Mouse (Mus musculus) erythroid progenitor cell, adult 5-6 weeks (primary cell): ENCODE measurements at regions not wholly inside any gene's neighbourhood (a gene's known extent, or its start where the extent isn't known, plus 50 kb on each side); places are given as distances from the start of the nearest gene placed in this dataset.

Experiments
- ATAC-seq: replicated peaks from 2 replicates; pipeline ENCODE4 v1.8.0; 2016; ENCODE audit warnings: moderate number of reproducible peaks, mild to moderate bottlenecking, moderate TSS enrichment, inconsistent platforms; ENCODE audit not compliant: poor library complexity, low FRiP score, severe bottlenecking

GRCm38 (mm10) chr10:98740507-98741147 is 173.6 kb upstream of the Atp2b1 start:
- no peak for ATAC-seq

DNA sequence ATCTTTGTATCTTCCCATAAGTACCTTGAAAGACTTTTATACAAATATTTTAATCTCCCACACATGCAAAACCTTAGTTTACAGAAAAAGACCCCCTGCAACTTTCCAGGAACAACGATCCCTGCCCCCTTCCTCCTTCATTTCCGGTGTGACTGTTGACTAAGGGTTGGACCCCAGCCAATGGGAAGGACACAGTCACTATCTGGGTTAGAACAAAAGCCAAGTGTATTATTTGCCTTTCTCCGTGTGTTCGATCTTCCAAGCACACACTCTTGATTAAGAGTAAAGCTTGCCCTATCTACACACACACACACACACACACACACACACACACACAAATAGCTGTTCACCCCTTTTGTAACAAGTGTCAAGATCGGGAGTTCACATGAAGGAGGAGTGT is 172.8 kb upstream of the Atp2b1 start:
- no peak for ATAC-seq

GRCm38 (mm10) chr10:98742822-98743605 is 171.2 kb upstream of the Atp2b1 start:
- ATAC-seq, result no peak

GRCm38 (mm10) chr10:98744246-98744645 is 170.0 kb upstream of the Atp2b1 start:
- no peak for ATAC-seq

DNA sequence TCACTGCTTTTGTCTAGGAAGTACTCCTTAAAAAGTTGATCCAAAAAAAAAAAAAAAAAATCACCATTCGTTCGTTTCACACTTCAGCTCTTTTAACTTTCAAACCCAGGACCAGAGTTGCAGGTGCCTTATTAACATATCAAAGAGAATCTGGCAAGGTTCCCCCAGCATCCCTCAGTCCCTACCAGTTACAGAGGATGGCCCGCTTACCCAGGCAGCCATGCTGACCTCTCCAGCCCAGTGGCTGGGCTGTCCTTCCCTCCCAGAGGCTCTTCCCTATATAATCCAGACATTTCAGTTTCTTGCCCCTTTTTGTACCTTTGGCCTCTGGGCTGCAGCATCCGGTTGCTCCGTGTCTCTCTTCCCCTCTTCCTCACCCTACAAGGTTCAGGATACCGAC is 169.5 kb upstream of the Atp2b1 start:
- ATAC-seq, result no peak

DNA sequence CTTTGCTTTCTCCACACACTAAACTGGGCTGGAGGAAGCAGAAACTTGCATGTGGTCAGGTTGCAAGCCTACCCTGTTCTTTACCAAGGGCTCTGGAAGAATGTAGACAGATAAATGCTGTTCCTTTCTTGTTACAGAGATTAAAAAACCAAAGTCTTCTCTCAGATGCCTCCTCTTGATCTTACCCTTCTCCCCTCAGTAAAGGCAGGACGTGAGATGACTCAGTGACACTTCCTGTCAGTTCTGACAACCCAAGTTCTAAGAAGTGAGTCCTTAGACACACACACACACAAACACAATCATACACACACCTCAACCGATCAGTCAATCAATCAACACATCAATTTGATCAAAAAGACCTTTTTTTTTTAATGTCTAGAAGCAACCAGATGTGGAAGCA is 168.8 kb upstream of the Atp2b1 start:
- no peak for ATAC-seq

DNA sequence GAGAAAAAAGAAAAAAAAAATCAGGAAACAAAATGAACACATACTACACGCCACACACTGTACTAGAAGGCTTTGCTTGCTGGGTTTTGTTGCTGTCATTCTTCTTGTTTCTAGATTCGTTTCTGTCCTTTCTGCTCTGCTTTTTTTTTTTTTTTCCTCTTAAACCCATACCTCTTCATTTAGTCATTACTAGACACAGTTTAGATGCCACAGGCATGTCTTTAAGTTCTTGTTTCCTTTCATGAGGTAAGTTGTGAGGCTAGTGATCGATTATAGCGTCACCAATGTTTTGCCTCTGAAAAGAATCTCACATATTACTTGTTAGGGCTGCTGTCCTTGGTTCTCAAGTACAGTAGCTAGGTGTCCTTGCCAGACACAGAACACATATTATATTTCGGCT is 168.3 kb upstream of the Atp2b1 start:
- ATAC-seq, result no peak

- no peak for ATAC-seq
Measured at GRCm38 (mm10) chr10:98748856-98749583, 165.2 kb upstream of the Atp2b1 start.

- no peak for ATAC-seq
Measured at GRCm38 (mm10) chr10:98749584-98749947, 164.6 kb upstream of the Atp2b1 start.

DNA sequence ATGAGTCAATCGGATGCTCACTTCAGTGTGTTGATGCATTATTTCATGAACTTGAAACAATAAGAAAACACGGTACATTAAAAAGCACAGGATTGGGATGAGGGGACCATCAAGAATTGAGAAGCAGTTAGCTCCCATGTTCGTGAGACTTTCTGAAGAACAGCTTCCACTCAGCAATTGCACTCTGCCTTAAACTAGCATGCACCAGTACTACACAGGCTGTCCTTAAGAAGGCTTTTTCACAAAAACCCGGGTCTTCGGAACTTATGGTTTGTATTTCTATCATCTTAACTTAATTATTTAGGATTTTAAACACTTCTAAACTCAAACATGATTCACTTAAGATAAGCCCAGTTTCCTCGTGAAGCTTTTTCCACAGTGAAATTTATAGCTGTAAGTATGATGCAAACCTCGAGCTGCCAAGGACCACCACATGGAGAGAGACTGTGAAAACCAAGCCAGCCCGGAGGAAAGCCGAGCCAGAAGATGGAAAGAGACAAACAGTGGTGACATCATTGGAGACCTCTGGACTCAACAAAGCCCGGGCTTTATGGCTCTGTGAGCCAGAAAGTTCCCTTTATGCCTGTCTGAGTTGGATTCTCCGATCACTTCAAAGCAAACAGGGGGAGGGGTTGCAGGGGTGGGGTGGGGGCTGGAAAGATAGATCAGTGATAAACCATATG is 162.7 kb upstream of the Atp2b1 start:
- ATAC-seq, result no peak

- ATAC-seq, result no peak
Measured at GRCm38 (mm10) chr10:98761080-98761479, 153.1 kb upstream of the Atp2b1 start.

DNA sequence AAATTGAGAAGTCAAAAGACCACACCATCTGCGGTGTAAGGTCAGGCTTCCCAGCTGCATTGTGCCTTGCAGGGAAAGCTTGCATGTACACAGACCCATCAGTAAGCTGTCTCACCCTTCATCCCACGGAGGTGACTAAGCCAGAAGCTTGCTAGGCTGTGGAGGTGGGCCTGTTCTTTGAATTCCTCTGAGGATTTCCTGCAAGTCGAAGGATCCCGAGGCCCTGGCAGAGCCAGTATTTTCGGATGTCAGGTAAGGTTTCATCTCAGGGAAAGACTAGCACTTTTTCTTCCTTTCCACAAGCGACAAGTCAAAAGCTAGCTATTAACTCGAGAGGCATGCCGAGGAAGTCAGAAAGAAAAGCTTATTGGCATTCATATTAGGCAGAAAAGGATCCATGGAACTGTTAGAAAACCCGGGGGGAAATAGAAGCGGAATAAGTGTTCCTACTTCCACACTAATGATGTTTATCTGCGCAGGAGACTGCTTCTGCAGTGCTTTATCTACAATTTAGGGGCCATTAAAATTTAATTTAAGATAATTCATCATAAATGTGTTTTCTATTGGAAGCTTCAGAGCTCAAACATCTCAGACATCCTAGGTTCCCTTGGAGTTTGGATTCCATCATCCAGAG is 148.3 kb upstream of the Atp2b1 start:
- no peak for ATAC-seq

DNA sequence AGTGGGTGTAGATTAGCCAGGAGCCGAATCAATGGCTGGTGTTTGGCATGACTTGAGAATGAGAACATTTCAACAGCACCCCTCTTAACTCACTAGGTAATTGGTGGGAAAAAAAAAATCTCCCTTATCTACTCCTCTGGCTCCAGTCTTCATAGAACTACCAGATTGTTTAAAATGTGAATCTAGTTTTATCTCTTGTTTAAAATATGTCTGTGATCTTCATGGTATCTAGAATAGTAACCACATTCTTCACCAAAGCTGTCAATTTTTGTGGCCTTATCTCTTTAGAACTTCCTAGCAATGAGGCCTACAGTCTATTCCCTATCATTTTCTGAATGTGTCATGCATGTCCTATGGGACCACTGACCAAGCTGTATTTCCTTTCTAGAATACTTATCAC is 134.4 kb upstream of the Atp2b1 start:
- ATAC-seq, result no peak

GRCm38 (mm10) chr10:98780938-98781337 is 133.3 kb upstream of the Atp2b1 start:
- no peak for ATAC-seq

- ATAC-seq, result no peak
Measured at GRCm38 (mm10) chr10:98781888-98782351, 132.3 kb upstream of the Atp2b1 start.

DNA sequence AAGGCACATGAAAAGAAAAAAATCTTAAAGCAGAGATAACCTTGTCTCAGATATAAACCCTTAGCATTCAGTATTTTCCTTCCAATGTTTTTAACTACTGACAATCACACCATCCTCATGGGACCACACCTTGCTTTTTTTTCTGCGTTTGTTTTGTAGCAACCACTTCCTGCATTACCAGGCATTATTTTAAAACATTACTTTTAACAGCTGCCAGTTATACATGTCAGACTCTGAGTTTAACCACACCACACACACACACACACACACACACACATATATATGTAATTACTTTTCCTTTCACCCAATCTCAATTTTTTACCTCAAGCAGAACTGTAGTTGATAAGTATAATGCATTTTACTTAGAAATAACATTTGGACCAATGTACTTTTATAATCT is 128.8 kb upstream of the Atp2b1 start:
- ATAC-seq, result no peak

- ATAC-seq, result no peak
Measured at GRCm38 (mm10) chr10:98786089-98786488, 128.1 kb upstream of the Atp2b1 start.

DNA sequence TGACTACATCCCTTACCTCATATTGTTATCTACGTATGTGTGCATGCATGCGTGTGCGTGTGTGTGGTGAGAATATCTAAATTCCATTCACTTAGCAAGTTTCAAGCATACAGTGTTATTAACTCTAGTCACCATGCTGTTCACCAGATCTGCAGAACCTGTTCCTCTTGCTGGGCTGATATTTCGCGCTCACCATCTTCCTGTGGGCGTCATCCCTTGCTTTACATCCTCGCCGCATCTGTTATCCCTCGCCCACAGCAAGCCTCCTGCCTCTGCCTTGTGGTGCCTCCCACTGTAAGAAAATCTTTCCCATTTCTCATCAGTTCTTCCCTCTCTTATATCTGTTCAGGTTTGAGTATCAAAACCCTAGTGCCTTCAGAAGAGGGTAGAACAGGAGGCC is 124.4 kb upstream of the Atp2b1 start:
- no peak for ATAC-seq

DNA sequence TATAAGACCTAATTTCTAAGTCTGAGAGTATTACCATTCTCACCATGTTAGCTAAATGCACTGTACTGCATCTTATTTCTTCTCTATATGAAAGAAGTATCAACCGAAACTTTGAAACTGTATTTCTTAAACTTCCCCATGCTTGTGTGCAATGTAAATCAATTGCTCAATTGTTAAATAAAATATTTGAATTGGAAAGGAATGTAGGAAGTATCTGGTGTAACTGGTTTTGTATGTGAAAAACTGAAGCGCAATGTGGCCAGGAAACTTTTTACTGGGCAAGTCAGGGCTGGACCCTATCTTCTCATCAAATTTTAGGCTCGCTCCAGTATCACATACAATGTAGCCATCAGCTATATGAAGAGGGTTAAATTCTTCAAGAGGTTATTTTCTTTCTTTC is 123.8 kb upstream of the Atp2b1 start:
- ATAC-seq, result no peak
